Comparison of ENCODE assay signal across 13 mouse cellular contexts in the genomic region with DNA sequence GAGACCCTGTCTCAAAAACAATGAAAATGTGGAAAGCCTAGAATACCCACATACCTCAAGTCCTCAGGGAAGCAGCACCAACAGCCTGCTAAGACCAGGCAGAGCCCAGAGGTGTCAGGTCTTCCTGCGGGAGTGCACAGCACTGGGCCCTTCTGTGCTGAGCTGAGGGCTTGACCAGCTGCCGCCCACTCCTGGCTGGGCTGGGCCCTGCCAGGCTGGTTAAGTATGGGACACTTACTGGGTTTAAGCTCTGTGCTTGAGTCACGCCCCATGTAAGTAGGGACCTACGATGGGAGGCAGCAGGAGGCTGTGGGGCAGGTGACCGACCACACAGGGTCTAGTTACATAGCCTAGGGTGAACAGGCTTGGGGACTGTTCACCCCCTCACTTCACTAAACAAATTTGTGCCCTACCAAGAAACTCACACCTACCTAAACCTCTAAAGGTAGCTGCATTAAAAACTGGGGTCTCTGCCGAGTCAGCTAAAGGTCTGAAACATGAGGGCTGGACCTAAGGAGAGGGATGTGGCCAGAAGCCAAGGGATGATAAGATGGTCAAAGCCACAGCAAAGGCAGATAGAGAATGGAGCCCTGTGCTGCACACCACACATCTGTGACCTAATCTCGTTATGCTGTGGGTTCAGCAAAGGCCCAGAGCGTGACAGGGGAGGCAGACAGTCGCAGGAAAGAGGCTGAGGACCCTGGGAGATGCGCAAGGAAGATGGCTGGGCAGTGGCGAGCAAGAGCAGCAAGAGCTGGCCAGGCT. TPM values are rescaled to one million over a fixed set of nuclear protein-coding genes. Genes with fewer than 3 reads are reported as not detected.
DNase-seq lines count a peak whose midpoint lies in the region; ATAC-seq and TF ChIP-seq lines count a peak whose summit lies in the region.
"Had no signal": no experiment of that assay in that cellular context is flagged by ENCODE, and none has a peak within 500 bp of the region (broad histone marks: within the 10 kb centered on the region; RNA-seq: fewer than 3 reads in every experiment).

No protein-coding gene starts in this region.

- no peak overlapping the region for H3K9ac ChIP-seq in heart, embryonic 16.5 days (ENCODE audit: low read length)
- H3K9ac ChIP-seq in lung, postnatal 0 days (replicated peaks; ENCODE audit: low read depth) = no peak overlapping the region
- H3K9ac ChIP-seq in embryonic facial prominence, embryonic 12.5 days = no peak overlapping the region
- H3K9ac ChIP-seq: limb, embryonic 15.5 days had no signal

- H3K9me3 ChIP-seq in heart, embryonic 16.5 days (replicated peaks; ENCODE audit: control insufficient read depth, low read length) = no peaks in the 10 kb centered on the region
- no peaks in the 10 kb centered on the region for H3K9me3 ChIP-seq in lung, postnatal 0 days (ENCODE audit: low read length)
- H3K9me3 ChIP-seq in embryonic facial prominence, embryonic 12.5 days = no peaks in the 10 kb centered on the region
- H3K9me3 ChIP-seq: hindbrain, embryonic 10.5 days; limb, embryonic 15.5 days had no signal

- no peak overlapping the region for H3K4me3 ChIP-seq in heart, embryonic 16.5 days (ENCODE audit: low read length)
- H3K4me3 ChIP-seq in lung, postnatal 0 days (ENCODE audit: low read depth, low read length) = no peak overlapping the region
- H3K4me3 ChIP-seq in embryonic facial prominence, embryonic 12.5 days = no peak overlapping the region
- H3K4me3 ChIP-seq: erythroblast, embryonic 14.5 days; hindbrain, embryonic 10.5 days; limb, embryonic 15.5 days had no signal

- no peaks in the 10 kb centered on the region for H3K36me3 ChIP-seq in heart, embryonic 16.5 days (ENCODE audit: control insufficient read depth, insufficient read depth)
- H3K36me3 ChIP-seq in lung, postnatal 0 days (ENCODE audit: insufficient read depth, low read length) = no peaks in the 10 kb centered on the region
- no peaks in the 10 kb centered on the region for H3K36me3 ChIP-seq in embryonic facial prominence, embryonic 12.5 days
- H3K36me3 ChIP-seq: hindbrain, embryonic 10.5 days; limb, embryonic 15.5 days had no signal

- no peak for DNase-seq in heart, adult 18-20 months
- DNase-seq in lung, postnatal 0 days (ENCODE audit: low spot score) = no peak
- DNase-seq in lung, postnatal 4 days = no peak
- no peak for DNase-seq in spleen, postnatal 4 days (ENCODE audit: low spot score in 2 of 2)
- no peak for DNase-seq in adrenal gland, adult 8-10 months
- DNase-seq: adrenal gland, postnatal 10 days; gastrocnemius, postnatal 36 days had no signal

- no peak overlapping the region for H3K4me2 ChIP-seq in heart, embryonic 16.5 days (ENCODE audit: low read depth, low read length)
- no peak overlapping the region for H3K4me2 ChIP-seq in lung, postnatal 0 days (replicated peaks; ENCODE audit: low read depth, low read length)
- H3K4me2 ChIP-seq in embryonic facial prominence, embryonic 12.5 days (replicated peaks) = no peak overlapping the region
- H3K4me2 ChIP-seq: limb, embryonic 15.5 days had no signal

- H3K27me3 ChIP-seq in heart, embryonic 16.5 days (ENCODE audit: control insufficient read depth, insufficient read depth, low read length) = no peaks in the 10 kb centered on the region
- H3K27me3 ChIP-seq in lung, postnatal 0 days (replicated peaks; ENCODE audit: insufficient read depth, low read length) = no peaks in the 10 kb centered on the region
- no peaks in the 10 kb centered on the region for H3K27me3 ChIP-seq in embryonic facial prominence, embryonic 12.5 days
- H3K27me3 ChIP-seq: limb, embryonic 15.5 days had no signal

- TF ChIP-seq EP300 in lung, postnatal 0 days (IDR thresholded peaks at IDR 0.05) = no peak

- peaks cover 25% of the 10 kb centered on the region for H3K4me1 ChIP-seq in heart, embryonic 16.5 days (ENCODE audit: control insufficient read depth, insufficient read depth, low read length)
- no peaks in the 10 kb centered on the region for H3K4me1 ChIP-seq in lung, postnatal 0 days (ENCODE audit: insufficient read depth, low read depth, low read length)
- peaks cover 44% of the 10 kb centered on the region for H3K4me1 ChIP-seq in embryonic facial prominence, embryonic 12.5 days

- no peak for ATAC-seq in heart, embryonic 16.5 days (replicated peaks; ENCODE audit: extremely low read depth, insufficient read depth, low FRiP score)
- peak; percentile 50 for ATAC-seq in lung, postnatal 0 days
- no peak for ATAC-seq in embryonic facial prominence, embryonic 12.5 days (ENCODE audit: insufficient number of reproducible peaks, insufficient read depth, low FRiP score, low TSS enrichment)
- ATAC-seq in megakaryocyte progenitor cell, adult 5-6 weeks (replicated peaks; ENCODE audit: poor library complexity) = 0 out of 2 replicates have a peak, but pooled peaks have one; percentile 6

- TF ChIP-seq CTCF in lung, postnatal 0 days (IDR thresholded peaks at IDR 0.05) = no peak

- WGBS in heart, embryonic 16.5 days = 63% methylated on average over 11 of the region's 11 CpGs
- 70% methylated on average over 11 of the region's 11 CpGs for WGBS in lung, postnatal 0 days
- 76% methylated on average over 11 of the region's 11 CpGs for WGBS in embryonic facial prominence, embryonic 12.5 days

- peak overlapping the region; percentile 25; the same call in 1 of the 2 replicates for H3K27ac ChIP-seq in heart, embryonic 16.5 days (ENCODE audit: low read length)
- no peak overlapping the region for H3K27ac ChIP-seq in lung, postnatal 0 days (ENCODE audit: low read length)
- 0 out of 2 replicates have a peak overlapping the region, but pooled peaks have one; percentile 14 for H3K27ac ChIP-seq in embryonic facial prominence, embryonic 12.5 days
- H3K27ac ChIP-seq: hindbrain, embryonic 10.5 days; limb, embryonic 15.5 days had no signal

RNA-seq across cellular contexts. Expression of gene Crtc1, which starts 19.3 kb away (rescaled TPM):
- polyA plus RNA-seq in heart, embryonic 16.5 days (2015; fragmentation: Nextera tagmentation; extraction: Ambion mirVana) = 10.2 and 10.7 TPM in 2 replicates
- total RNA-seq in heart, adult 18-20 months (2021) = 1 to 10 TPM; 7.8 to 9.0 TPM
- 5.1 and 7.0 TPM in 2 replicates for polyA plus RNA-seq in lung, postnatal 0 days (2015; fragmentation: Nextera tagmentation; extraction: Ambion mirVana)
- 22.1 and 24.1 TPM in 2 replicates for polyA plus RNA-seq in embryonic facial prominence, embryonic 12.5 days (2016; fragmentation: Nextera tagmentation; extraction: Ambion mirVana)
- 7.8 and 9.3 TPM in 2 replicates for total RNA-seq in megakaryocyte progenitor cell, adult 5-6 weeks (2015)
- 2.7 and 6.6 TPM in 2 replicates for total RNA-seq in megakaryocyte progenitor cell, adult 5-6 weeks (2017)
- total RNA-seq in adrenal gland, adult 8-10 months (2022) = 10 to 100 TPM; 25.3 to 52.7 (median 36.5) TPM

RNA-seq across cellular contexts. Expression of gene Comp, which starts 46.7 kb away (rescaled TPM):
- polyA plus RNA-seq in heart, embryonic 16.5 days (2015; fragmentation: Nextera tagmentation; extraction: Ambion mirVana) = 3.0 and 4.3 TPM in 2 replicates
- 1 to 10 TPM; 5.1 to 6.6 TPM for total RNA-seq in heart, adult 18-20 months (2021)
- 0.13 and 0.29 TPM in 2 replicates for polyA plus RNA-seq in lung, postnatal 0 days (2015; fragmentation: Nextera tagmentation; extraction: Ambion mirVana)
- polyA plus RNA-seq in embryonic facial prominence, embryonic 12.5 days (2016; fragmentation: Nextera tagmentation; extraction: Ambion mirVana) = 0.61 and 1.4 TPM in 2 replicates
- not detected in 2 replicates for total RNA-seq in megakaryocyte progenitor cell, adult 5-6 weeks (2015)
- 0.07 TPM in 1 of 2 replicates, not detected in the other for total RNA-seq in megakaryocyte progenitor cell, adult 5-6 weeks (2017)
- total RNA-seq in adrenal gland, adult 8-10 months (2022) = under 1 TPM in 3 of 4 experiments, not detected in 1; 0.17 to 0.61 (median 0.27) TPM
- polyA plus RNA-seq: erythroblast, embryonic 14.5 days had no signal

RNA-seq across cellular contexts. Expression of gene Klhl26, which starts 56.7 kb away (rescaled TPM):
- 9.9 and 12.4 TPM in 2 replicates for polyA plus RNA-seq in heart, embryonic 16.5 days (2015; fragmentation: Nextera tagmentation; extraction: Ambion mirVana)
- total RNA-seq in heart, adult 18-20 months (2021) = 1 to 10 TPM; 8.4 to 9.7 TPM
- polyA plus RNA-seq in lung, postnatal 0 days (2015; fragmentation: Nextera tagmentation; extraction: Ambion mirVana) = 19.0 and 21.6 TPM in 2 replicates
- 27.7 and 29.6 TPM in 2 replicates for polyA plus RNA-seq in embryonic facial prominence, embryonic 12.5 days (2016; fragmentation: Nextera tagmentation; extraction: Ambion mirVana)
- total RNA-seq in megakaryocyte progenitor cell, adult 5-6 weeks (2015) = 4.7 and 5.1 TPM in 2 replicates
- 3.5 and 3.6 TPM in 2 replicates for total RNA-seq in megakaryocyte progenitor cell, adult 5-6 weeks (2017)
- 10 to 100 TPM; 27.3 to 35.8 (median 30.6) TPM for total RNA-seq in adrenal gland, adult 8-10 months (2022)

Comparison
In these comparisons a context has a peak if more than half of its experiments do, and no peak if none do; other contexts are left out.
1. ATAC-seq: peak in lung, postnatal 0 days (single experiment) and megakaryocyte progenitor cell, adult 5-6 weeks (single experiment); none in heart, embryonic 16.5 days (single experiment) and embryonic facial prominence, embryonic 12.5 days (single experiment).